ENCODE assay signal across 9 mouse cellular contexts in the genomic region with DNA sequence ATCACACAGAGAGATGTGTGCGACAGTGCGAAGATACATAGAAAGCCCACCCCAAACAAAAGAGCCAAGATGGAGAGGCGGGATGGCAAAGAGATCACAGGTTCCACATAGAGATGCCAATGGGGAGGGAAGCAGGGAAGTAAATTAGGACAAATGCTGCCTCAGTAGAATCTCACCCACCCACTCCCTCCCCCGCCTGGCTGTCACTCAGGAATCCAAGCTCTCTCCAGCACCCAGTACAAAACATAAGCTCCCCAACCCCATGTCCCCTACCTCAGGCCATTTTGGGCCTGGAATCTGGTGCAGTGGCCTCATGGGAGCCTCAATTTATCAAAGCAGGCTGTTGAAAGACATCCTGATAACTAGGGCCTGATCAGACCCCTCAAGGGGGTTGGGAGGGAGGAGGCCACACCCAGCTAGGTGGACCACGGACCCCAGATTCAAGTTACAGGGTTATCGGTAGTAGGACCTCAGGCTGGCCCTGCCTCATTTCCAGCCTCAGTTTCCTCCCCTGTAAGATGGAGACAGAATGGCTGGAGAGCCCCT. TPM values are rescaled to one million over a fixed set of nuclear protein-coding genes. Genes with fewer than 3 reads are reported as not detected.
DNase-seq lines count a peak whose midpoint lies in the region; ATAC-seq and TF ChIP-seq lines count a peak whose summit lies in the region.
"Had no signal": no experiment of that assay in that cellular context is flagged by ENCODE, and none has a peak within 500 bp of the region (broad histone marks: within the 10 kb centered on the region; RNA-seq: fewer than 3 reads in every experiment).

No protein-coding gene starts in this region.

- no peak overlapping the region for H3K9ac ChIP-seq in neural tube, embryonic 11.5 days (ENCODE audit: low read length)
- peak overlapping the region; percentile 82 for H3K9ac ChIP-seq in limb, embryonic 14.5 days (ENCODE audit: low read depth, low read length, severe bottlenecking)
- peak overlapping the region; percentile 87 for H3K9ac ChIP-seq in stomach, embryonic 16.5 days (ENCODE audit: low read length)

- peaks cover 4% of the 10 kb centered on the region for H3K4me1 ChIP-seq in cerebellum, adult 2 months (ENCODE audit: control insufficient read depth, insufficient read depth, low read length)
- peaks cover 17% of the 10 kb centered on the region for H3K4me1 ChIP-seq in neural tube, embryonic 11.5 days (ENCODE audit: control insufficient read depth, insufficient read depth, low read length)
- H3K4me1 ChIP-seq in limb, embryonic 14.5 days (ENCODE audit: control insufficient read depth, insufficient read depth, low read length): peaks cover 14% of the 10 kb centered on the region
- H3K4me1 ChIP-seq in stomach, embryonic 16.5 days (ENCODE audit: control insufficient read depth, insufficient read depth, low read length): peaks cover 12% of the 10 kb centered on the region

- H3K27ac ChIP-seq in cerebellum, adult 2 months (ENCODE audit: insufficient read depth, low read length): peak overlapping the region; percentile 23; the same call in 1 of the 2 replicates
- H3K27ac ChIP-seq in neural tube, embryonic 11.5 days (ENCODE audit: low read depth, low read length): no peak overlapping the region
- H3K27ac ChIP-seq in limb, embryonic 14.5 days (replicated peaks; ENCODE audit: low read depth, low read length): no peak overlapping the region
- no peak overlapping the region for H3K27ac ChIP-seq in stomach, embryonic 16.5 days (ENCODE audit: low read length)

- no peak for TF ChIP-seq CTCF in cerebellum, adult 2 months (IDR thresholded peaks at IDR 0.05; ENCODE audit: borderline replicate concordance, insufficient read depth, low read depth, low read length)

- no peak for TF ChIP-seq POLR2A in cerebellum, adult 2 months (IDR thresholded peaks at IDR 0.05; ENCODE audit: borderline replicate concordance, insufficient read depth, low read length)
- no peak for TF ChIP-seq POLR2A in limb, embryonic 14.5 days (IDR thresholded peaks at IDR 0.05; ENCODE audit: borderline replicate concordance, extremely low read depth, insufficient read depth, insufficient read length)

- peak overlapping the region; percentile 81 for H3K4me2 ChIP-seq in neural tube, embryonic 11.5 days (ENCODE audit: low read depth)
- peak overlapping the region; percentile 80 for H3K4me2 ChIP-seq in limb, embryonic 14.5 days (replicated peaks; ENCODE audit: low read depth, low read length, severe bottlenecking)
- peak overlapping the region; percentile 82 for H3K4me2 ChIP-seq in stomach, embryonic 16.5 days (ENCODE audit: low read depth, low read length)

- peak overlapping the region; percentile 92 for H3K4me3 ChIP-seq in cerebellum, adult 2 months (replicated peaks; ENCODE audit: insufficient read depth, low read depth, low read length)
- peak overlapping the region; percentile 55 for H3K4me3 ChIP-seq in neural tube, embryonic 11.5 days (ENCODE audit: low read depth, low read length)
- H3K4me3 ChIP-seq in limb, embryonic 14.5 days (replicated peaks; ENCODE audit: low read length): peak overlapping the region; percentile 79
- H3K4me3 ChIP-seq in stomach, embryonic 16.5 days (replicated peaks; ENCODE audit: low read length): peak overlapping the region; percentile 89

- DNase-seq in cerebellum, adult 2 months: no peak
- no peak for DNase-seq in cerebellum, adult 8-10 months
- no peak for DNase-seq in neural tube, embryonic 11.5 days (ENCODE audit: low spot score)
- DNase-seq in neural tube, embryonic 10.5 days (ENCODE audit: extremely low spot score, low spot score): no peak
- no peak for DNase-seq in limb, embryonic 14.5 days (ENCODE audit: low spot score)
- DNase-seq in urinary bladder, postnatal 4 days (ENCODE audit: low spot score in 2 of 2): no peak
- no peak for DNase-seq in lung, postnatal 4 days
- DNase-seq: thymus, adult 18-20 months had no signal

- WGBS in cerebellum, adult 2 months: 80% methylated on average over 6 of the region's 6 CpGs
- WGBS in neural tube, embryonic 11.5 days: 94% methylated on average over 6 of the region's 6 CpGs
- 78% methylated on average over 6 of the region's 6 CpGs for WGBS in limb, embryonic 14.5 days
- 88% methylated on average over 6 of the region's 6 CpGs for WGBS in stomach, embryonic 16.5 days

- H3K27me3 ChIP-seq in cerebellum, adult 2 months (ENCODE audit: control insufficient read depth, insufficient read depth, low read length): no peaks in the 10 kb centered on the region
- H3K27me3 ChIP-seq in neural tube, embryonic 11.5 days (ENCODE audit: control insufficient read depth, insufficient read depth, low read length): no peaks in the 10 kb centered on the region
- H3K27me3 ChIP-seq in limb, embryonic 14.5 days (ENCODE audit: control insufficient read depth, insufficient read depth, low read length): no peaks in the 10 kb centered on the region
- no peaks in the 10 kb centered on the region for H3K27me3 ChIP-seq in stomach, embryonic 16.5 days (ENCODE audit: control insufficient read depth, insufficient read depth, low read length)

- ATAC-seq in neural tube, embryonic 11.5 days (ENCODE audit: insufficient read depth, low FRiP score, low TSS enrichment): no peak
- no peak for ATAC-seq in limb, embryonic 14.5 days (ENCODE audit: low FRiP score, low read depth)
- no peak for ATAC-seq in stomach, embryonic 16.5 days (ENCODE audit: insufficient read depth, low FRiP score)

- H3K36me3 ChIP-seq in neural tube, embryonic 11.5 days (ENCODE audit: control insufficient read depth, insufficient read depth, low read length): peaks cover 13% of the 10 kb centered on the region
- peaks cover 30% of the 10 kb centered on the region for H3K36me3 ChIP-seq in limb, embryonic 14.5 days (ENCODE audit: control insufficient read depth, insufficient read depth, low read length)
- H3K36me3 ChIP-seq in stomach, embryonic 16.5 days (ENCODE audit: control insufficient read depth, insufficient read depth, low read length): peaks cover 14% of the 10 kb centered on the region; the same call in 1 of the 2 replicates

- no peaks in the 10 kb centered on the region for H3K9me3 ChIP-seq in neural tube, embryonic 11.5 days (ENCODE audit: control insufficient read depth, low read length)
- H3K9me3 ChIP-seq in limb, embryonic 14.5 days (ENCODE audit: control insufficient read depth, low read length): no peaks in the 10 kb centered on the region
- H3K9me3 ChIP-seq in stomach, embryonic 16.5 days (replicated peaks; ENCODE audit: control insufficient read depth, low read length): no peaks in the 10 kb centered on the region

RNA-seq across cellular contexts. Expression of gene Selenow, which starts 1.5 kb away (rescaled TPM):
- 870 and 931 TPM in 2 replicates for polyA plus RNA-seq in cerebellum, adult 2 months (2012; rRNA removed)
- 917 and 923 TPM in 2 replicates for polyA plus RNA-seq in neural tube, embryonic 11.5 days (2014; fragmentation: Nextera tagmentation; extraction: Ambion mirVana)
- 582 and 588 TPM in 2 replicates for polyA plus RNA-seq in limb, embryonic 14.5 days (2012; rRNA removed)
- polyA plus RNA-seq in limb, embryonic 14.5 days (2014; fragmentation: Nextera tagmentation; extraction: Ambion mirVana): 1,065 and 1,091 TPM in 2 replicates
- 684 and 739 TPM in 2 replicates for polyA plus RNA-seq in stomach, embryonic 16.5 days (2015; fragmentation: Nextera tagmentation; extraction: Ambion mirVana)

RNA-seq across cellular contexts. Expression of gene Nop53, which starts 25.2 kb away (rescaled TPM):
- 104 and 108 TPM in 2 replicates for polyA plus RNA-seq in cerebellum, adult 2 months (2012; rRNA removed)
- 176 and 182 TPM in 2 replicates for polyA plus RNA-seq in neural tube, embryonic 11.5 days (2014; fragmentation: Nextera tagmentation; extraction: Ambion mirVana)
- 176 and 181 TPM in 2 replicates for polyA plus RNA-seq in limb, embryonic 14.5 days (2012; rRNA removed)
- polyA plus RNA-seq in limb, embryonic 14.5 days (2014; fragmentation: Nextera tagmentation; extraction: Ambion mirVana): 192 and 210 TPM in 2 replicates
- 162 and 168 TPM in 2 replicates for polyA plus RNA-seq in stomach, embryonic 16.5 days (2015; fragmentation: Nextera tagmentation; extraction: Ambion mirVana)

RNA-seq across cellular contexts. Expression of gene Crxos, which starts 38.3 kb away (rescaled TPM):
- 0.11 TPM in 1 of 2 replicates, not detected in the other for polyA plus RNA-seq in cerebellum, adult 2 months (2012; rRNA removed)
- polyA plus RNA-seq in neural tube, embryonic 11.5 days (2014; fragmentation: Nextera tagmentation; extraction: Ambion mirVana): 0.56 TPM in 1 of 2 replicates, not detected in the other
- polyA plus RNA-seq in limb, embryonic 14.5 days (2012; rRNA removed): not detected in 2 replicates
- not detected in 2 replicates for polyA plus RNA-seq in limb, embryonic 14.5 days (2014; fragmentation: Nextera tagmentation; extraction: Ambion mirVana)
- polyA plus RNA-seq in stomach, embryonic 16.5 days (2015; fragmentation: Nextera tagmentation; extraction: Ambion mirVana): not detected in 2 replicates

RNA-seq across cellular contexts. Expression of gene Crx, which starts 41.0 kb away (rescaled TPM):
- not detected in 2 replicates for polyA plus RNA-seq in cerebellum, adult 2 months (2012; rRNA removed)
- polyA plus RNA-seq in neural tube, embryonic 11.5 days (2014; fragmentation: Nextera tagmentation; extraction: Ambion mirVana): not detected in 2 replicates
- polyA plus RNA-seq in limb, embryonic 14.5 days (2012; rRNA removed): not detected in 2 replicates
- not detected in 2 replicates for polyA plus RNA-seq in limb, embryonic 14.5 days (2014; fragmentation: Nextera tagmentation; extraction: Ambion mirVana)
- polyA plus RNA-seq in stomach, embryonic 16.5 days (2015; fragmentation: Nextera tagmentation; extraction: Ambion mirVana): not detected in 2 replicates

RNA-seq across cellular contexts. Expression of gene Ehd2, which starts 46.6 kb away (rescaled TPM):
- polyA plus RNA-seq in cerebellum, adult 2 months (2012; rRNA removed): 7.4 and 7.5 TPM in 2 replicates
- 11.2 and 11.3 TPM in 2 replicates for polyA plus RNA-seq in neural tube, embryonic 11.5 days (2014; fragmentation: Nextera tagmentation; extraction: Ambion mirVana)
- polyA plus RNA-seq in limb, embryonic 14.5 days (2012; rRNA removed): 47.6 and 62.0 TPM in 2 replicates
- polyA plus RNA-seq in limb, embryonic 14.5 days (2014; fragmentation: Nextera tagmentation; extraction: Ambion mirVana): 42.5 and 49.3 TPM in 2 replicates
- polyA plus RNA-seq in stomach, embryonic 16.5 days (2015; fragmentation: Nextera tagmentation; extraction: Ambion mirVana): 65.8 and 76.3 TPM in 2 replicates
